In the genomic region with DNA sequence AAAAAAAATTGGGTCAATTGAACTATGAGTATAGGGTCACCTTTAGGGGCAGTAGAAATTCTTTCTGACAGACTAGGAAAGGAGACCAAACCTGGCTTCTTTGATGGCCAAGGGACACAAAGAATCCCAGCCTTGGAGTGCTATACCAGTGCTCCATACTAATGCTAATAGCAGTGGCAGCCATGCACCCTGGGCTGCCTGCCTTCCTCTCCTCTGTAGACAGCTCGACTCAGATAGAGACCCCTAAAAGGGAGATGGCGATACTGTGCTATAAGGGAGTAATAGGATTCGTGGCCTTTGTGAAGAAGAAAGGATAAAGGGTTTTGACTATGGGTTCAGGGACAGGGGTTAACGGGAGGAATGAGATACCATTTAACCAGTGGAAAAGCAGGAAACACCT, we compare ENCODE assay signal across 9 mouse cellular contexts. TPM values are rescaled to one million over a fixed set of nuclear protein-coding genes. Genes with fewer than 3 reads are reported as not detected.
DNase-seq lines count a peak whose midpoint lies in the region; ATAC-seq and TF ChIP-seq lines count a peak whose summit lies in the region.
"Had no signal": no experiment of that assay in that cellular context is flagged by ENCODE, and none has a peak within 500 bp of the region (broad histone marks: within the 10 kb centered on the region; RNA-seq: fewer than 3 reads in every experiment).

No protein-coding gene starts in this region.

- peak overlapping the region; percentile 66 for H3K4me3 ChIP-seq in heart, embryonic 13.5 days
- H3K4me3 ChIP-seq in cortical plate, adult 2 months (ENCODE audit: insufficient read depth, low read length) = peak overlapping the region; percentile 63
- H3K4me3 ChIP-seq in hindbrain, embryonic 15.5 days = peak overlapping the region; percentile 57
- peak overlapping the region; percentile 62 for H3K4me3 ChIP-seq in midbrain, embryonic 13.5 days (replicated peaks)

- H3K27ac ChIP-seq in heart, embryonic 13.5 days (replicated peaks) = no peak overlapping the region
- H3K27ac ChIP-seq in cortical plate, adult 2 months (ENCODE audit: insufficient read depth, low read length) = no peak overlapping the region
- peak overlapping the region; percentile 67 for H3K27ac ChIP-seq in hindbrain, embryonic 15.5 days (replicated peaks)
- no peak overlapping the region for H3K27ac ChIP-seq in midbrain, embryonic 13.5 days

- no peak for DNase-seq in heart, postnatal 14 days
- DNase-seq in adrenal gland, adult 8-10 months = no peak
- no peak for DNase-seq in thymus, postnatal 25 days
- no peak for DNase-seq in cerebellum, adult 9-11 months

- H3K27me3 ChIP-seq in heart, embryonic 13.5 days (replicated peaks) = peaks cover 54% of the 10 kb centered on the region
- H3K27me3 ChIP-seq in hindbrain, embryonic 15.5 days = no peaks in the 10 kb centered on the region
- H3K27me3 ChIP-seq in midbrain, embryonic 13.5 days = peaks cover 42% of the 10 kb centered on the region

- 33% methylated on average over 4 of the region's 4 CpGs for WGBS in heart, embryonic 13.5 days
- 37% methylated on average over 4 of the region's 4 CpGs for WGBS in hindbrain, embryonic 15.5 days
- WGBS in midbrain, embryonic 13.5 days = 36% methylated on average over 4 of the region's 4 CpGs

- H3K9me3 ChIP-seq in heart, embryonic 13.5 days = no peaks in the 10 kb centered on the region
- no peaks in the 10 kb centered on the region for H3K9me3 ChIP-seq in hindbrain, embryonic 15.5 days
- no peaks in the 10 kb centered on the region for H3K9me3 ChIP-seq in midbrain, embryonic 13.5 days

- TF ChIP-seq POLR2A in cortical plate, adult 2 months (IDR thresholded peaks at IDR 0.05; ENCODE audit: extremely low read depth, insufficient read depth, low read length) = no peak

- no peak for ATAC-seq in heart, embryonic 13.5 days (ENCODE audit: extremely low read depth, insufficient number of reproducible peaks, low FRiP score, low TSS enrichment)
- ATAC-seq in hindbrain, embryonic 15.5 days (ENCODE audit: low FRiP score, low read depth) = peak; percentile 38; the same call in 1 of the 2 replicates
- ATAC-seq in midbrain, embryonic 13.5 days = peak; percentile 49; the same call in 1 of the 2 replicates

- H3K4me2 ChIP-seq in heart, embryonic 13.5 days = peak overlapping the region; percentile 99
- peak overlapping the region; percentile 92 for H3K4me2 ChIP-seq in hindbrain, embryonic 15.5 days
- peak overlapping the region; percentile 94 for H3K4me2 ChIP-seq in midbrain, embryonic 13.5 days (replicated peaks)

- no peaks in the 10 kb centered on the region for H3K36me3 ChIP-seq in heart, embryonic 13.5 days
- H3K36me3 ChIP-seq in hindbrain, embryonic 15.5 days = no peaks in the 10 kb centered on the region
- no peaks in the 10 kb centered on the region for H3K36me3 ChIP-seq in midbrain, embryonic 13.5 days

- TF ChIP-seq CTCF in cortical plate, adult 2 months (IDR thresholded peaks at IDR 0.05; ENCODE audit: extremely low read depth, insufficient read depth, low read length) = no peak

- no peak overlapping the region for H3K9ac ChIP-seq in heart, embryonic 13.5 days
- peak overlapping the region; percentile 78 for H3K9ac ChIP-seq in hindbrain, embryonic 15.5 days
- H3K9ac ChIP-seq in midbrain, embryonic 13.5 days (replicated peaks) = peak overlapping the region; percentile 76; the same call in 1 of the 2 replicates

- intact Hi-C loops in heart, postnatal 14 days (cut with DNase I) = no loop called here

- H3K4me1 ChIP-seq in heart, embryonic 13.5 days = peaks cover 16% of the 10 kb centered on the region
- H3K4me1 ChIP-seq in cortical plate, adult 2 months (ENCODE audit: control insufficient read depth, insufficient read depth, low read length) = peaks cover 3% of the 10 kb centered on the region; the same call in 1 of the 2 replicates
- peaks cover 25% of the 10 kb centered on the region for H3K4me1 ChIP-seq in hindbrain, embryonic 15.5 days (replicated peaks)
- H3K4me1 ChIP-seq in midbrain, embryonic 13.5 days (replicated peaks) = peaks cover 14% of the 10 kb centered on the region

RNA-seq across cellular contexts. Expression of a gene that starts 0.5 kb away (rescaled TPM):
- 0.24 and 0.46 TPM in 2 replicates for polyA plus RNA-seq in heart, embryonic 13.5 days (2015; fragmentation: Nextera tagmentation; extraction: Ambion mirVana)
- not detected for total RNA-seq in heart, postnatal 14 days (2021)
- 11.4 and 12.0 TPM in 2 replicates for polyA plus RNA-seq in cortical plate, adult 2 months (2012; rRNA removed)
- 7.1 and 8.7 TPM in 2 replicates for polyA plus RNA-seq in hindbrain, embryonic 15.5 days (2015; fragmentation: Nextera tagmentation; extraction: Ambion mirVana)
- polyA plus RNA-seq in midbrain, embryonic 13.5 days (2015; fragmentation: Nextera tagmentation; extraction: Ambion mirVana) = 2.3 and 3.1 TPM in 2 replicates
- not detected for total RNA-seq in adrenal gland, adult 8-10 months (2022)
- polyA plus RNA-seq: C2C12 had no signal
